Mouse (Mus musculus): ENCODE measurements at regions not wholly inside any gene's neighbourhood (a gene's known extent, or its start where the extent isn't known, plus 50 kb on each side); places are given as distances from the start of the nearest gene placed in this dataset.

DNA sequence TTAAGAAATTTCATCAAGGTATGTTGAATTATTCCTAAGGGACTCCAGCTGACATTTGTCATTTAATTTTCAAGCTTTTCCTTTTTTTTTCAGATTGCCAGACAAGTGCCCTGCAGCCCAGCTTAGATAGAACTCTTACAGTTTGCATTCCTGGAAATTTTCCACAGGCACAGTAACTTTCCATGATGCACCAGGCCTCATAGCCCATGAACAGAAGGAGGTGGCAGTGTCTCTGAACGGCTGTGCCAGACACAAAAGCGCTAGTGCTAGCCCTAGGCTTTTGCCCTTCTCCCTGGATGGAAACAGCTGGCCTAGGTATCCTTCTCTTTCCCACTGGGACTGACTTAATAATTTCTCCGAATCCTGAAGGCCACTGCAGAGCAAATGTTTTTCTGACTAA is 92.4 kb upstream of the Atp1b1 start:
- TF ChIP-seq POLR2A (IDR thresholded peaks at IDR 0.05; ENCODE audit: insufficient read depth, low read length) (no peak), CTCF (IDR thresholded peaks at IDR 0.05; ENCODE audit: low read depth, low read length) (no peak)

Data from ES-Bruce4 (cell line).